Mouse (Mus musculus) small intestine, adult 2 months (tissue): ENCODE results near the gene Mroh2a. TPM values are rescaled to one million over a fixed set of nuclear protein-coding genes. Genes with fewer than 3 reads are reported as not detected.

Source experiments
- H3K27ac ChIP-seq: fragments of 200-500 bp; 2 replicates; pipeline ENCODE4 v1.5.1; 2012; ENCODE audit warnings: low read depth, low read length, control low read depth, inconsistent platforms; ENCODE audit not compliant: insufficient read depth
- H3K27me3 ChIP-seq: fragments of 200-500 bp; 2 replicates; pipeline ENCODE4 v1.6.1; 2012; ENCODE audit warnings: mild to moderate bottlenecking, moderate library complexity, low read length, inconsistent platforms; ENCODE audit not compliant: control insufficient read depth, insufficient read depth
- H3K36me3 ChIP-seq: fragments of 200-500 bp; 2 replicates; pipeline ENCODE4 v1.6.1; 2012; ENCODE audit warnings: mild to moderate bottlenecking, low read length, control low read depth, inconsistent platforms; ENCODE audit not compliant: control insufficient read depth, insufficient read depth
- H3K4me1 ChIP-seq: fragments of 200-500 bp; 2 replicates; pipeline ENCODE4 v1.6.1; 2012; ENCODE audit warnings: low read length, inconsistent platforms, mixed read lengths; ENCODE audit not compliant: control insufficient read depth, insufficient read depth, insufficient read length
- H3K4me3 ChIP-seq: fragments of 200-500 bp; 2 replicates; pipeline ENCODE4 v1.5.1; 2012; ENCODE audit warnings: low read depth, mild to moderate bottlenecking, control low read depth, inconsistent platforms, low read length, moderate library complexity
- CTCF ChIP-seq: fragments of 200-500 bp; IDR thresholded peaks from 2 replicates; pipeline ENCODE4 v1.5.1; 2012; ENCODE audit warnings: low read depth, mild to moderate bottlenecking, control low read depth, inconsistent platforms, low read length, moderate library complexity, mixed read lengths; ENCODE audit not compliant: insufficient replicate concordance, insufficient read length; ENCODE audit errors: extremely low read depth
- POLR2A ChIP-seq: fragments of 200-500 bp; IDR thresholded peaks from 2 replicates; pipeline ENCODE4 v1.6.1; 2012; ENCODE audit warnings: low read depth, mild to moderate bottlenecking, control low read depth, inconsistent platforms, low read length, moderate library complexity
- WGBS: fragments of 180-500 bp; shearing (Covaris S2); methylation state at CpG from one replicate; pipeline ENCODE4 v1.1.7; 2018; 5-methylcytosine and 5-hydroxymethylcytosine counted together
- polyA plus RNA-seq: library from polyadenylated mRNA; depleted of rRNA; stranded (reverse); fragments of >200 nt; gene quantifications from 2 replicates; pipeline ENCODE4 v1.2.3, GENCODE M21; 2012

The Mroh2a gene
- polyA plus RNA-seq, 1 experiment: 0.35 TPM

DNA sequence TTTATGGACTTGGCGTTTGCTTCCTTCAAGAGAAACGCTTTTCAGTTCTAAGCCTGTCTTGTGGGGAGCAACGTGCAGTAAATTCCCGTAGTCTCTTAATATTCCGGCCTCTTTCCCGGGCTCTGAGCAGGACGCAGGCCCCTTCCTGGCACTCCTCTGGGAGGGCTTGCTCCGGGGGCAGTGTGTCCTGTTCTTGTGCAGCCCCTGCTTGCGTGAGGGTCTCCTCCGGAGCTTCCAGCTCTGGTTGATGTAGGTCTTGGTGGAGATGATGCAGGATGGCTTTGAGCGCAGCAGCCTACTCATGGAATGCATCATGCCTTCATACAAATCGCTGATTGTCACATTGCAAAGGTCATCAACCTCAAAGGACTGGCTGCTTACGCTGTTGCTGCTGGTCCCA lies 39.3 kb downstream of the Mroh2a start:
- TF ChIP-seq POLR2A: no peak
- TF ChIP-seq CTCF: no peak
- WGBS: 89% methylated on average over 13 of the region's 13 CpGs
- H3K36me3 ChIP-seq: peaks cover 88% of the 10 kb centered on the region

DNA sequence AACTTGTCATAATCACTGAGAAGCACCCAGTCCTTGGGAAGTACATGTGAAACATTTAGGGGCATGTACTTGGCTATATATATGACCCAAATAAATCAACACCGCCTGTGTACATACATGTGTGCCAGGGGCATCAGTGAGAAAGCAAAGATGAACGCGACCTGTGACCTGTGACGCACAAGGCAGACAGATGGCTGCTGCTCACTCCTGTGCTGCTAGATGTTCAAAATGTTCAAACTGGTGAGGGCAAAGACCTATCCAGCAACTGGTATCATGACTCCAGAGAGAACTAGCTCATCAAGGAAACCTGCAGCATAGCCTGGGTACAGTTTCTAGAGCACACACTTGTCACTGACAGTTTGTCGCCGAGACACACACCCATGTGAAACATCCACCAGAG lies 40.7 kb downstream of the Mroh2a start:
- H3K4me3 ChIP-seq: no peak overlapping the region
- H3K27me3 ChIP-seq: no peaks in the 10 kb centered on the region
- WGBS: 92% methylated on average over 6 of the region's 6 CpGs
- TF ChIP-seq POLR2A (no peak), CTCF (no peak)
- H3K27ac ChIP-seq: no peak overlapping the region
- no peaks in the 10 kb centered on the region for H3K4me1 ChIP-seq
- H3K36me3 ChIP-seq: peaks cover 84% of the 10 kb centered on the region

More for the DNA sequence above, 39.3 kb downstream of the Mroh2a start:
- no peaks in the 10 kb centered on the region for H3K27me3 ChIP-seq
- H3K4me3 ChIP-seq: no peak overlapping the region
- no peak overlapping the region for H3K27ac ChIP-seq
- no peaks in the 10 kb centered on the region for H3K4me1 ChIP-seq

DNA sequence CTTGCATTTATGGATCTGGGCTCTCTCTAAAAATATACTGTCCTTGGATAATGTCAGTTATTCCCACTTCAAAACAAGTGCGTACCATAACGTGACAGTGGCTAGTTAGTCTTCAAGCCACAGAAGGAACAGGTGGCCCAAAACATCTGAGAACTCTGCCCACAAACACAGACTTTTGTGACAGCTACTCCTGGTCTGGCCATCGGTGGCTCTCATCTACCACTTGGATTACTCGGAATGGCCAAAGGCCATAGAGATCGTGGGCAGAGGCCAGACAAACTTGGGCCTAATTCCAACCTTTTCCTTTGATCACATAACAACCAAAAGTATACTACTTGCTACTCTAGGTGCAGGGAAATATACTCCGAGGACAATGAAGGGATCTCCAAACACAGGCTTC lies 41.3 kb downstream of the Mroh2a start:
- no peaks in the 10 kb centered on the region for H3K27me3 ChIP-seq
- H3K4me3 ChIP-seq: no peak overlapping the region
- H3K4me1 ChIP-seq: no peaks in the 10 kb centered on the region
- peaks cover 82% of the 10 kb centered on the region for H3K36me3 ChIP-seq
- TF ChIP-seq CTCF (no peak), POLR2A (no peak)
- H3K27ac ChIP-seq: no peak overlapping the region
- 82% methylated on average over 6 of the region's 6 CpGs for WGBS

DNA sequence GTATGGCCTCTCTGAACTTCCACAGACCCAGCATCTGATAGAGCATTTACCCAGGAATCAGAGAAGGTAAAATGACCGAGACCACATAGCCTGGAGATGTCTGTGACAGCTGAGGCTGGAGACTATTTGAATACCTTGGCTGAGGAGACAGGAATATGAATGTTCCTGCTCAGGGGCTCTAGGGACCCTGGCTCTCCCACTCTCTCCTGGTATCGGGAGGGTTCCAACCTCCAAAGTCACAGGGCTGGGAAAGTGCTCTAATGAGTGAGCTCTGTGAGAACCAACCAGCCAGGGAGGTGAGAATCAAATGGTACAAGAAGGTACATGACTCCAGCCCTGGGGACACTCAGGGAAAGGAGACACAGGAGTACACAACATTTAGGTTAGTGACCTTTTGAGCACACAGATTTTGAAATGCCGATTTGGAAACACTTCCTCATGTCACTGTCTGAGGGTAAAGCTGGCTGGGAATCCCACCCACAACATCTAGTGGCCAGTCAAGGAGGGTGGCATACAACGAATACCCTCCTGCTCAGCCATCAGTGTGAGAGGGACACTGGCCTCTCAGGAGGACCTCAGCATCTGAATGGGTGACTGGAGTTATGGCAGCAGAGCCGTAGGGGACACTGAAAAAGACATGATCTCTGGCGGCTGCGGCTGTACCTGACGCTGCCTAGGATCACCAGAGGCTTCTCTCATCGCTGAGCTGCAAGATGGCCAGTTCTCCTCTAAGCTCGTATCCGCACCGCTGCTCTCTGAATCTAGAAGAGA lies 42.9 kb downstream of the Mroh2a start:
- Histone ChIP-seq H3K4me3 (no peak overlapping the region), H3K4me1 (no peaks in the 10 kb centered on the region), H3K27me3 (no peaks in the 10 kb centered on the region), H3K36me3 (peaks cover 81% of the 10 kb centered on the region), H3K27ac (no peak overlapping the region)
- WGBS: 89% methylated on average over 12 of the region's 12 CpGs
- no peak for TF ChIP-seq POLR2A
- TF ChIP-seq CTCF: no peak

DNA sequence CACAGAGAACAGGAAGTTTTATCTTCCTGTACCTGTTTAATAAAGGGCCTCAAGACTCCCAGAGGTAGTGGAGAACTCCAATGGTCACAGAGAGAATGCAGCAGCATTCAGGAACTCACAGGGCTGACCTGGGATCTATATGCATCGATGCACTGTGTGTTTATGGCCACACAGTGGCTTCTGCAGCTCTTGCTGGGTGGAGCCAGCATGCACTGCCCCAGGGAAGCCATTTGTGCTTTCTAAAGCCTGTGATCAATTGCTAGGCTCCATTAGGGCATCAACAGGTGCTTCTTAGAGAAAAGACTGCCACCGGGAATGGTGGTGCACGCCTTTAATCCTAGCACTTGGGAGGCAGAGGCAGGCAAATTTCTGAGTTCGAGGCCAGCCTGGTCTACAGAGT lies 46.1 kb downstream of the Mroh2a start:
- no peaks in the 10 kb centered on the region for H3K27me3 ChIP-seq
- peaks cover 6% of the 10 kb centered on the region; the same call in 1 of the 2 replicates for H3K4me1 ChIP-seq
- 63% methylated on average over 4 of the region's 4 CpGs for WGBS
- no peak overlapping the region for H3K27ac ChIP-seq
- H3K4me3 ChIP-seq: no peak overlapping the region
- no peak for TF ChIP-seq CTCF
- no peak for TF ChIP-seq POLR2A
- H3K36me3 ChIP-seq: peaks cover 58% of the 10 kb centered on the region

DNA sequence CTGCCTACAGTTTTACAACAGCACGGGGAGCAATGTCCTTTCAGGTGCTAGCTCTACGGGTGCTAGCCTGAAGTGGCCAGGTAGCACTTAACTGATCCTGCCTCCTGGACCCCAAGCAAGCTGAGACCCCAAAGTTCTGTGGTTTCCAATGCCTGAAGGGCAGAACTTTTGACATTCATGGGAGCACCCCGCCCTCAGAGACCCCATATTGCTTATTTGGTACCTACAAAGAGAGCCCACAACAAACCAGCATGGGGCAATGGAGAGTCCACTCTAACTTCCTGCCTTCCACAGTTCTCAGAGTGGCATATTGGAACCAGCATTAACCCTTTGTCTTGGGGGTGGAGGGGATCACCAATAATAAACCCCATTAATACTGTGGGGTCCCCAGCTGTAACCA lies 46.5 kb downstream of the Mroh2a start:
- Histone ChIP-seq H3K4me3 (no peak overlapping the region), H3K36me3 (peaks cover 53% of the 10 kb centered on the region), H3K4me1 (peaks cover 10% of the 10 kb centered on the region; the same call in 1 of the 2 replicates), H3K27ac (no peak overlapping the region), H3K27me3 (no peaks in the 10 kb centered on the region)
- WGBS: 94% methylated on average over 3 of the region's 3 CpGs
- TF ChIP-seq CTCF: no peak
- TF ChIP-seq POLR2A: no peak

DNA sequence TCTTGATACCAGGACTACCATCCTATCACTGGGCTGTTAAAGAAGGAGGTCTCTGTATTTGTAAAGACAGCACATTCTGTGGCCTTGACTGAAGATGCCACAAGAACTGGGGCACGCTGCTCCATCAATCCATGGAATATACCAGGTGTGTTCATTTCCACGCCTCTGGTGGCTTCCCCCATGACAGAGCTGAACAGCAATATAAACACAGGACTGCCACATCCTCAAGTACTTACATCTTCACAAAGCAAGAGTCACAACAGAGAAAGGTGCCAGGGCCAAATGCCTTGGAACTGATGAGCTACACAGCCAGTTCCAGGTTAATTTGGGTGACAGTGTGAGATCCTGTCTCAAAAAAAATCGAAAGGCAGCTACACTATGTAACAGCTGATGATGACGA lies 47.0 kb downstream of the Mroh2a start:
- 80% methylated on average over 4 of the region's 4 CpGs for WGBS
- Histone ChIP-seq H3K27ac (no peak overlapping the region), H3K36me3 (peaks cover 48% of the 10 kb centered on the region), H3K27me3 (no peaks in the 10 kb centered on the region), H3K4me3 (no peak overlapping the region), H3K4me1 (peaks cover 11% of the 10 kb centered on the region; the same call in 1 of the 2 replicates)
- TF ChIP-seq CTCF (no peak), POLR2A (no peak)
